Mouse (Mus musculus): ENCODE measurements at regions not wholly inside any gene's neighbourhood (a gene's known extent, or its start where the extent isn't known, plus 50 kb on each side); places are given as distances from the start of the nearest gene placed in this dataset.

GRCm38 (mm10) chr1:184492115-184492514, 240.3 kb downstream of the Hlx start:
- TF ChIP-seq CTCF (IDR thresholded peaks at IDR 0.05; ENCODE audit: borderline replicate concordance, extremely low read depth, insufficient read depth, insufficient read length) (peak; percentile 26; the same call in 1 of the 2 replicates), POLR2A (IDR thresholded peaks at IDR 0.05; ENCODE audit: borderline replicate concordance, extremely low read depth, insufficient read depth, insufficient read length, poor library complexity, severe bottlenecking) (no peak)

Measured in brain, embryonic 14.5 days (tissue).